Mouse (Mus musculus) adrenal gland, adult 18-20 months (tissue): ENCODE data around the gene Syt5. TPM values are rescaled to one million over a fixed set of nuclear protein-coding genes. Genes with fewer than 3 reads are reported as not detected.
A peak's percentile ranks its signal among the peaks of the same experiment; 100 is the strongest.
"Not testable (repeated sequence)": the region's sequence is repeated elsewhere in the genome, so short reads cannot be mapped to it uniquely, and the experiment has no call there.

Experiments
- DNase-seq, 2 experiments: peaks; one replicate each; pipeline ENCODE4 v3.0.0; 2021 to 2022; ENCODE audit warnings: low spot score in 2 of 2
- long read RNA-seq, 2 experiments: library from polyadenylated mRNA; stranded (forward); transcript quantifications; one replicate each; pipeline ENCODE4 v2.0.0; 2021
- total RNA-seq, 2 experiments: library from RNA; stranded (reverse); gene quantifications; 1 replicate in 1 of 2; 2 replicates in 1 of 2; pipeline ENCODE4 v1.2.3; 2021

Syt5 gene
- 1 to 10 TPM; 7.0 to 7.5 TPM for total RNA-seq
- long read RNA-seq, experiment 1, partial matches to known transcripts = 0 of 3 reads
- long read RNA-seq, experiment 1, other reads (novel, unspliced or antisense) = 3 of 3 reads
- long read RNA-seq, experiment 2, partial matches to known transcripts = 3 of 13 reads
- long read RNA-seq, experiment 2, other reads (novel, unspliced or antisense) = 7 of 13 reads

- no peak for DNase-seq
Observed at GRCm38 (mm10) chr7:4547221-4547641, at the start of gene Syt5. Gene Syt5 (minus strand): TSS chr7:4547541.

- DNase-seq = not testable (repeated sequence)
Observed at GRCm38 (mm10) chr7:4597046-4597445, 49.7 kb upstream of the Syt5 start.

DNA sequence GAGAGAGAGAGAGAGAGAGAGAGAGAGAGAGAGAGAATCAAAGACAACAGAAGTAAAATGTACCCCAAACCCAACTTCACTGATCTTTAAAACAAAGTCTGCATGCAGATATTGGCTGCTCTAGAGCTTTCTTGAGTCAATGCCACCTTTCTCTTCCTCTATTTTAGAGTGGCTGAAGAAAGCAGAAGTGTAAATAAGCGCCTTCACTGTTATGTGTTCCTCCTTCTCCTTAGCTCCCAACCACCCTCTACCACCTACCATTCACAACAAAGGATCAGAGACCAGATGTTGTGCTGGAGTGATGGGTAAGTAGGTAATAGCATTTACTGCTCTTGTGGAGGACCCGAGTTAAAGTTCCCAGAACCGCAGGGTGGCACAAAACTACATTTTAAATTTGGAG lies 34.1 kb upstream of the Syt5 start:
- not testable (repeated sequence) for DNase-seq

DNA sequence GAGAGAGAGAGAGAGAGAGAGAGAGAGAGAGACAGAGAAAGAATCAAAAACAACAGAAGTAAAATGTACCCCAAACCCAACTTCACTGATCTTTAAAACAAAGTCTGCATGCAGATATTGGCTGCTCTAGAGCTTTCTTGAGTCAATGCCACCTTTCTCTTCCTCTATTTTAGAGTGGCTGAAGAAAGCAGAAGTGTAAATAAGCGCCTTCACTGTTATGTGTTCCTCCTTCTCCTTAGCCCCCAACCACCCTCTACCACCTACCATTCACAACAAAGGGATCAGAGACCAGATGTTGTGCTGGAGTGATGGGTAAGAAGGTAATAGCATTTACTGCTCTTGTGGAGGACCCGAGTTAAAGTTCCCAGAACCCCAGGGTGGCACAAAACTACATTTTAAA lies 25.0 kb upstream of the Syt5 start:
- DNase-seq = not testable (repeated sequence)

GRCm38 (mm10) chr7:4562660-4563059 lies 15.3 kb upstream of the Syt5 start:
- no peak for DNase-seq

GRCm38 (mm10) chr7:4557167-4557560 lies 9.8 kb upstream of the Syt5 start:
- no peak for DNase-seq

DNA sequence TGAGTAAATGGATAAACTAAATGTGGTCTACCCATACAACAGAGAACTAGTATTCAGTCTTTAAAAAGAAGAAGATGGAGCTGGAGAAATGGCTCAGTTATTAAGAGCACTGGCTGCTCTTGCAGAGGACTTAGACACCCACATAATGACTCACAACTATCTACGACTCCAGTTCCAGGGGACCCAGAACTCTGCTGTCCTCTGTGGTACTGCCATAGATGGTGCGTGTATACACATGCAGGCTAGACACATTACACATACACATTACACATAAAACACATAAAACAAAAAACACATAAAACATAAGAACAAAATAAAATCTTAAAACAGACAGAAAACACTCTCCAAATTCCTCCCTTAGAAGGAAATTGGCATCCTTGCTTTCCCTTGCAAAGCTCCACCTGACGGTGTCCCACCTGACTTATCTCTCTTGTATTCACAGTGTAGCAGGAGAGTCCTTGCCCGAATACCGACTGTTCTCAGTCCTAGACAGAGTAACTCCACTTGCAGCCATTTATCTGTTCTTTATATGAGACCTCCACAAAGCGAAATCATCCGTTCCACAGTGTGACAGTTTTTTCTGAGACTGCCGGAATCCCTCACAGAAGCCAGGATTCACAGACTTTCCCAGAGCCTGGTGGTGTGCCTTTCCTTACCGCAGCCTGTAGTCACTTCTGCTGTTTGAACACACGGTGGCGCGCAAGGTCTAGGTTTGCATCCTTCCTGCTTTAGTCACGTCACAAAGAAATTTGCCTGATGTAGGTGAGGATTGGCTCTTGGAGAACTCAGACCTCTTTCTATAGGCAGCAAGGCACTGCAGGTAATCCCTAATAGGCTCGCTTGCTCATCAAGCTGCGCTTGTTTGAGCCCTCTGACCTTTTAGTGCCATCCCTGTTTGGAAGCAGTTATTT lies 9.2 kb upstream of the Syt5 start:
- DNase-seq = peak; percentile 65 to 75

DNA sequence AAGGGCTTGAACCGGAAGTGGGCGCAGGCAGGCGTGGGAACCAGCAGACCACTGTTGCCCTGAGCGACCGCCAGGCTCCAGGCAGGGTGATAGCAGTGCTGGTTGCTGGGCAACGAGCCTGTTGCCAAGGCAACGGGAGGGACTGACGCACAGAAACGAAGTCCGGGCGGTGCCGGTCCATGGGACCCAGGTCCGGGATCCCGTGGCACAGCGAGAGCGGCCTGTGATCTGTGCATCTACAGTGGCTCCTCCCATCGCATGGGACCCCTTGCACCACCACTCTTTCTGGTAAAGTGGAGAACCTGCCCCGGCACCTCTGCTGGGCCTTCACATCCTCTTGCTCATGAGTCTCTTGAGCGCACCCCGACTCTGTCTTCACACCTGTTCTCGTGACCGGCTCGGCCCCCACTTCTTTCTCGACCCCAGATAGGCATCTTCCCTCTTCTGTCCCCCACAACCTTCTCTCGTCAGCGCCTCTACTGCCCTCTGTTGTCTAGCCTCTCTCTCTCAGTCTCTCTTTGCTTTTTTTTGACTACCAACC lies 680 bp downstream of the Syt5 start:
- peak; percentile 49 to 51 for DNase-seq

GRCm38 (mm10) chr7:4546050-4546449 lies 1.3 kb downstream of the Syt5 start:
- DNase-seq = no peak

DNA sequence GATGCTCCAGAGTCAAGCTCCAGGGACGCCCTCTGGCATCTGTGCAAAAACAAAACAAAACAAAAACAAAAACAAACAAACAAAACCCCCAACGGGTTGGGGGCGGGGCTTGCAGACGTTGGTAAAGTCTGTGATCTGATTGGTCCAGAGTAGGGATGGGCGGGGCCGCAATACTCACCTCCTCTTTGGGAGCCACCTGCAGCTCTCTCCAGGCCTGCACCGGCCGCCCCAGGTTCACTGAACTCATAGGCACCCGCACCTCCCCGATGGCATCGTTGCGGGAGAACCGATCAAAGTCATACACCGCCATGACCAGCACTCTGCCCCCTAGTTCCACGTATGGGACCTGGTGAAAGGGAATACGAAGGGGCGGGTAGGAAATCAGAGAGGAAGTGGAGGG lies 5.3 kb downstream of the Syt5 start:
- DNase-seq = no peak

- DNase-seq = no peak
Observed at GRCm38 (mm10) chr7:4541344-4541743, 6.0 kb downstream of the Syt5 start.

DNA sequence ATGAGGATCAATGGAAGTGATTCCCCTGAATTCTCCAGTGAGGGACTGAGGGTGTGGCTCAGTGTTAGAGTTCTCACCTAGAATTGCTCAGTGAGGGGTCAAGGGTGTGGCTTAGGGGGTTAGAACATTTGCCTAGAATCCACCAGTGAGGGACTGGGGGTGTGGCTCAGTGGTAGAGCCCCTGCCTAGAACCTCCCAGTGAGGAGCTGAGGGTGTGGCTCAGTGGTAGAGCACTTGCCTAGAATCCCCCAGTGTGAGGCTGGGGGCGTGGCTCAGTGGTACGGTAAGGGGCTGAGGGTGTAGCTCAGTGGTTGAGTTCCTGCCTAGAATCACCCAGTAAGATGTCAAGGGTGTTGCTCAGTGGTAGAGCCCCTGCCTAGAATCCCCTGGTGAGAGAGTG lies 8.3 kb downstream of the Syt5 start:
- no peak for DNase-seq

DNA sequence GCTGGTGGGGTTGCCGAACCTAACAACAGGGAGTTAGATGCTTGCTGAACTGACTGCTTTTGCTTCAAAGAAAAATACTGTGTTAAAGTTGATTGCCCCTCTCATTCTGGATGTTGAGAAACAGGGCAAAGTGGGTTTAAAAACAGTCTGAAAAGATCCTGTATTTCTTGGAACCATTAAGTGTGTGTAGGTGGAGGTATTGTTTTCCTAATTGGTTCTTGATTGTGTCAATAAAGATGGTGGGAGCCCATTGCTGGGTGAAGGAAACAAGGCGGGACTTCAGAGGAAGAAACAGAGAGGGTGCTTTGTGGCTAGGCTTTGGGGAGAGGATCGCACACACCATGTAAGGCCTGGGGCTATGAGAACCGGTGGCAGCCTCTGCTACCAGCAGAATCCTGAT lies 10.2 kb downstream of the Syt5 start:
- no peak for DNase-seq

GRCm38 (mm10) chr7:4536369-4536768 lies 11.0 kb downstream of the Syt5 start:
- no peak for DNase-seq

DNA sequence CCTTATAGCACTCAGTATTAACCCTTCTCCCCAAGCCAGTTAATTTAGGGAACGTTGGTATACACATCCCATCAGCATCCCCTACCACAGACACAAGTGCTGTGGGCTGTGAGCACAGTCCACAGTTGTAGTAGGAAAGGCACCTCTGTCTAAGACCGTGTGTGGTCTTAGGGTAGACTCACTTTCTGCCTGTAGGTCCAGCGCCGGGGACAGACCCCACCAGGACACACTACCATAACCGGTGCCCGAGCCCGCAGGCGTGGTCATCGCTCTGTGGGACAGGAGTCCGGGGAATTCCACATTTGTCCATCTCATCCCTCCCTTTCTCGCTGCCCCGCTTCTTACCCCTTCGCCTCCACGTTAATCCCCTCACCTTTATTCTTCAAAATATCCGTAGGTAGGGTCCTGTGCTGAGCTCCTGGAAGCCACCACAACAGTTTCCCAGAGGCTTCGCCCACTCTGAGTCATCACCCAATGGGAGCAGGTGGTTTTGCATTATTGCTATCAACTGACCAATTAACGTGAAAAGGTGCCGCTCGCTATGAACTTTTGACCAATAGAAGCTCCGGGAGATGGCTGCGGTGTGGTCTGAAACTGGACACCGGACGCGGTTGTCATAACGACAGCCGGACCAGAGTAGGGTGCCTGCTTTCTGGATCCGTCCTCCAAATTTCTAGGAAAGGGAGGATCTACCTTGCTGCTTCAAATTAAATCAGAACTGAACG lies 15.2 kb downstream of the Syt5 start, which contains the start of gene Dnaaf3:
Dnaaf3 (minus strand) TSS at position 449 of the 725 bp plus-strand sequence.
- DNase-seq = peak in 1 of 2 experiments; percentile 22

GRCm38 (mm10) chr7:4530166-4530565 lies 17.2 kb downstream of the Syt5 start:
- not testable (repeated sequence) for DNase-seq

GRCm38 (mm10) chr7:4527302-4527689 lies 20.0 kb downstream of the Syt5 start:
- no peak for DNase-seq

- no peak for DNase-seq
Observed at GRCm38 (mm10) chr7:4526341-4527301, 20.7 kb downstream of the Syt5 start.

DNA sequence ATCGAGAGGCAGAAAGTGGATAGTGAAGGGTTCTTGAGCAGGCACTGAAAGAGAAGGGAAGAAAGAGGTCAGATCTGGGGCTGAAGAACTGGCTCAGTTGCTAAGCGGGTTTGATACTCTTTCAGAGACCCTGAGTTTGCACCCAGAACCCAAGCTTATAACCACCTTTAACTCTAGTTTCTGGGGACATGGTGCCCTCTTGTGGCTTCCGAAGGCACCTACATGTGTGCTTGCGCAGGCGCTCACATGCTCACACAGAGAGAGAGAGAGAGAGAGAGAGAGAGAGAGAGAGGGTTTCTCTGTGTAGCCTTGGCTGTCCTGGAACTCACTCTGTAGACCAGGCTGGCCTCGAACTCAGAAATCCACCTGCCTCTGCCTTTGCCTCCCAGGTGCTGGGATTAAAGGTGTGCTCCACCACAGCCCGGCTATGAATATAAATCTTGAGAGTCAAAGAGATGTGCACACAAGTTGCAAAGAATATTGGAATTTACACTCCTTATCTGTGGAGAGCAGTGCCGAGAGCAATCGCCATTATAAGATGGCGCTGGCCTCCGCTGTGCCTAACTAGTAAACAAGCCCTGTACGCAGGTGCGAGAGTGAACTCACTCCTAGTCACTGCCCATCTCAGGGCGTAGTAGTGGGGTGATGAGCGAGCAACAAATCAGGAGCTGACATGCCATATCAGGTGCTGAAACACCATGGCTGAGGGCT lies 23.0 kb downstream of the Syt5 start, which contains the start of gene Tnni3:
Tnni3 (minus strand) TSS at position 18 of the 711 bp plus-strand sequence.
- DNase-seq = peak; percentile 26 to 46
